Mouse (Mus musculus) adrenal gland, adult 2 months (tissue): ENCODE measurements around the gene Arf4. TPM values are rescaled to one million over a fixed set of nuclear protein-coding genes. Genes with fewer than 3 reads are reported as not detected.

Source experiments
- DNase-seq: peaks from one replicate; pipeline ENCODE4 v3.0.0; 2021
- long read RNA-seq: library from polyadenylated mRNA; stranded (forward); transcript quantifications from one replicate; pipeline ENCODE4 v2.0.0, GENCODE M21; 2021
- polyA plus RNA-seq: library from polyadenylated mRNA; depleted of rRNA; stranded (reverse); fragments of >200 nt; gene quantifications from 2 replicates; pipeline ENCODE4 v1.2.3, GENCODE M21; 2012; rRNA removed
- total RNA-seq, 2 experiments: library from RNA; stranded (reverse); gene quantifications; 2 replicates each; pipeline ENCODE4 v1.2.3; 2021

The Arf4 gene
- 100 to 1,000 TPM; 169 to 191 TPM for total RNA-seq
- 420 and 432 TPM in 2 replicates for polyA plus RNA-seq
- long read RNA-seq, transcript Arf4-201 (6 exons, 2,165 nt) = major isoform, 155 of 158 reads
- long read RNA-seq, partial matches to known transcripts = 0 of 158 reads
- long read RNA-seq, other reads (novel, unspliced or antisense) = 3 of 158 reads

- peak; percentile 99 for DNase-seq
Measured at GRCm38 (mm10) chr14:26637851-26638707, at the start of gene Arf4. Gene Arf4, plus strand, starts transcription at chr14:26638074.

GRCm38 (mm10) chr14:26591353-26591752 lies 46.5 kb upstream of the Arf4 start:
- no peak for DNase-seq

GRCm38 (mm10) chr14:26593281-26593895 lies 44.5 kb upstream of the Arf4 start:
- DNase-seq = no peak

GRCm38 (mm10) chr14:26595167-26595566 lies 42.7 kb upstream of the Arf4 start:
- no peak for DNase-seq

GRCm38 (mm10) chr14:26595695-26596365 lies 42.0 kb upstream of the Arf4 start:
- DNase-seq = no peak

GRCm38 (mm10) chr14:26605354-26605753 lies 32.5 kb upstream of the Arf4 start:
- no peak for DNase-seq

- no peak for DNase-seq
Measured at GRCm38 (mm10) chr14:26609674-26610073, 28.2 kb upstream of the Arf4 start.

- no peak for DNase-seq
Measured at GRCm38 (mm10) chr14:26610689-26611088, 27.2 kb upstream of the Arf4 start.

GRCm38 (mm10) chr14:26625301-26625700 lies 12.6 kb upstream of the Arf4 start:
- DNase-seq = no peak

- DNase-seq = no peak
Measured at GRCm38 (mm10) chr14:26626605-26627140, 11.2 kb upstream of the Arf4 start.

GRCm38 (mm10) chr14:26637025-26637850 lies 636 bp upstream of the Arf4 start:
- DNase-seq = peak; percentile 32

GRCm38 (mm10) chr14:26638708-26639084 lies 822 bp downstream of the Arf4 start:
- DNase-seq = peak; percentile 79

GRCm38 (mm10) chr14:26639251-26639650 lies 1.4 kb downstream of the Arf4 start:
- DNase-seq = peak; percentile 5

GRCm38 (mm10) chr14:26639961-26640360 lies 2.1 kb downstream of the Arf4 start:
- no peak for DNase-seq

- DNase-seq = no peak
Measured at GRCm38 (mm10) chr14:26643006-26643624, 5.2 kb downstream of the Arf4 start.

GRCm38 (mm10) chr14:26645989-26646650 lies 8.2 kb downstream of the Arf4 start:
- DNase-seq = no peak

GRCm38 (mm10) chr14:26647811-26648210 lies 9.9 kb downstream of the Arf4 start:
- DNase-seq = peak; percentile 10

GRCm38 (mm10) chr14:26651901-26652300 lies 14.0 kb downstream of the Arf4 start:
- no peak for DNase-seq

GRCm38 (mm10) chr14:26658178-26658577 lies 20.3 kb downstream of the Arf4 start:
- DNase-seq = no peak

- no peak for DNase-seq
Measured at GRCm38 (mm10) chr14:26660233-26660632, 22.4 kb downstream of the Arf4 start.
